Mouse (Mus musculus) liver, embryonic 13.5 days (tissue): ENCODE data around the gene Mlxip. TPM values are rescaled to one million over a fixed set of nuclear protein-coding genes. Genes with fewer than 3 reads are reported as not detected.

Experiments used
- ATAC-seq: fragments of 200-750 bp; cut with Nextera tagmentation; 2 replicates; pipeline ENCODE4 v1.8.0; 2017; ENCODE audit warnings: low read depth, mild to moderate bottlenecking, moderate number of reproducible peaks, moderate library complexity
- DNase-seq: peaks from one replicate; pipeline ENCODE4 v3.0.0; 2022
- H3K27ac ChIP-seq: fragments of 300-500 bp; sonication (generic); 2 replicates; pipeline ENCODE4 v1.5.1; 2015; ENCODE audit warnings: moderate library complexity, mild to moderate bottlenecking, inconsistent platforms
- H3K27me3 ChIP-seq: fragments of 300-500 bp; sonication (generic); 2 replicates; pipeline ENCODE4 v1.6.1; 2015; ENCODE audit warnings: mild to moderate bottlenecking, inconsistent platforms
- H3K36me3 ChIP-seq: fragments of 300-500 bp; sonication (generic); 2 replicates; pipeline ENCODE4 v1.6.1; 2015; ENCODE audit warnings: mild to moderate bottlenecking, inconsistent platforms
- H3K4me1 ChIP-seq: fragments of 300-500 bp; sonication (generic); replicated peaks from 2 replicates; pipeline ENCODE4 v1.6.1; 2015; ENCODE audit warnings: inconsistent platforms
- H3K4me2 ChIP-seq: fragments of 300-500 bp; sonication (generic); 2 replicates; pipeline ENCODE4 v1.6.1; 2015; ENCODE audit warnings: inconsistent platforms, mild to moderate bottlenecking, moderate library complexity
- H3K4me3 ChIP-seq: fragments of 300-500 bp; sonication (generic); replicated peaks from 2 replicates; pipeline ENCODE4 v1.5.1; 2015; ENCODE audit warnings: mild to moderate bottlenecking, inconsistent platforms
- H3K9ac ChIP-seq: fragments of 300-500 bp; sonication (generic); 2 replicates; pipeline ENCODE4 v1.6.1; 2015; ENCODE audit warnings: mild to moderate bottlenecking, inconsistent platforms
- H3K9me3 ChIP-seq: fragments of 300-500 bp; sonication (generic); replicated peaks from 2 replicates; pipeline ENCODE4 v1.6.1; 2016; ENCODE audit warnings: inconsistent platforms
- WGBS: fragments of 180-500 bp; shearing (Covaris S2); methylation state at CpG from one replicate; pipeline ENCODE4 v1.1.7; 2015; ENCODE audit not compliant: insufficient replicate concordance; 5-methylcytosine and 5-hydroxymethylcytosine counted together
- polyA plus RNA-seq: library from polyadenylated mRNA; unstranded; fragments of >200 nt; fragmentation: Nextera tagmentation; extraction: Ambion mirVana; gene quantifications from 2 replicates; pipeline ENCODE4 v1.2.1, GENCODE M21; 2015

The Mlxip gene
- polyA plus RNA-seq, 1 experiment from 2014 or later, result 3.6 TPM

DNA sequence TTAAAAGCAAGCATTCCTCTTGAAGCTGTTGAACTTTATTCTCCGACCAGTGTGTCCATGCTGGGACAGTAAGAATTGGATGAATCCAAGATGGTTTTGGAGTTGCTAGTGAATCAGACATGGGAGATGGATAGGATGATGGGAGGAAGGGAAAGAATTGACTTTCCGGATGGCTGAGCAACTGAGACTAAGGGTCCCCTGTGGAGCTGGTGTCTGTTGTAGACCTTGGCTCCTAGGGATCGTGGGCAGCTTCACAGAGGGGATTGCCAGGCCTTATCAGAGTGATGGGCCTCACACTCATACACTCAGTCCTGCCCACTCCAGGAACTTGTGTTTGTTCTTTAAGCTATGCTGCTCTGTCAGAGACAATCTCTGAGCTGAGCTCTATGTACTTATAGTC, 13.6 kb downstream of the Mlxip start:
- DNase-seq, result no peak

DNA sequence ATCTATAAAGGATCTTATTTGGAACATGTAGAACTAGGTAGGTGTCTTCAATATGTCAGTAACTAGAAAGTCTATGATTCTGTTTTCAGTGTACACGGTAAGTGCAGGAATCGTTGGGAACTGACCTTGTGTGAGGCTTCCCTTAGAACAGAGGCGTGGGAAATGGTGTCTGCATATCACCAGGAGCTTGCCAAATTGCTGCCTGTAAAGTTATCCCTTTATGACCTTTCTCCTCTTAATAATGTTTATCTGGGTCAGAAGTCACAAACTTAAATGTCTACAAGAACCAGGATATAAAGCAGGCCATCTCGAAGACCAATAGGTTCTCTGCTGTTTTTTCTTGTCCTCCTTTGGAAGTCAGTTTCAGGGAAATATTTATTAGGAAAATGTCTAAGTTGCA, 17.6 kb downstream of the Mlxip start:
- Histone ChIP-seq H3K27ac (no peak overlapping the region), H3K27me3 (no peaks in the 10 kb centered on the region), H3K4me1 (peaks cover 28% of the 10 kb centered on the region), H3K36me3 (peaks cover 8% of the 10 kb centered on the region), H3K4me2 (no peak overlapping the region), H3K4me3 (no peak overlapping the region), H3K9ac (no peak overlapping the region), H3K9me3 (no peaks in the 10 kb centered on the region)
- ATAC-seq (no peak), DNase-seq (no peak)
- 73% methylated on average over 4 of the region's 4 CpGs for WGBS

More for the DNA sequence above, 13.6 kb downstream of the Mlxip start:
- H3K27me3 ChIP-seq, result no peaks in the 10 kb centered on the region
- H3K27ac ChIP-seq, result no peak overlapping the region
- no peaks in the 10 kb centered on the region for H3K9me3 ChIP-seq
- ATAC-seq, result no peak
- H3K9ac ChIP-seq, result no peak overlapping the region
- no peak overlapping the region for H3K4me3 ChIP-seq
- H3K36me3 ChIP-seq, result peaks cover 8% of the 10 kb centered on the region
- 49% methylated on average over 3 of the region's 3 CpGs for WGBS
- no peak overlapping the region for H3K4me2 ChIP-seq
- H3K4me1 ChIP-seq, result peaks cover 8% of the 10 kb centered on the region

DNA sequence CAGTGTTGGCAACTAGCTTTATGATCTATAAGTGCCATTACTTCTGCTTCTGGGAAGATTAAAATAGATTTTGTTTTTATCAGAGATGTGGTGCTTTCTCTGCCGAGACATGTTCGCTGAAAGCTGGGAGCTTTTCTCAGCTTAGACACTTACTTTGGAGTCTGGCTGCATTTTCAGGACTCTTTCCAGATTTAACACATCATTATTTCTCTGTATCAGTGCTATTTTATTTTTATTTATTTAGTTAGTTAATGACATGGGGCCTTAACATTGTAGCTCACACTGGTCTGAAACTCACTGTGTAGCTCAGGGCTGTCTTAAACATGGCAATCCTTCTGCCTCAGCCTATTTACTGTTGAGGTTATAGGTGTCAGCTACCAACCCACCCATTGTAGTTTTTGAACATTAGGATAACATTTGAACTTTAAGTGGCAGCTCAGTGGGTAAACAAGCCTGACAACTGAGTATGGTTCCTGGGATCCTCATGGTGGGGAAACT, 19.3 kb downstream of the Mlxip start:
- H3K27ac ChIP-seq, result no peak overlapping the region
- H3K4me1 ChIP-seq, result peaks cover 32% of the 10 kb centered on the region
- H3K4me2 ChIP-seq, result no peak overlapping the region
- H3K4me3 ChIP-seq, result no peak overlapping the region
- peaks cover 6% of the 10 kb centered on the region for H3K36me3 ChIP-seq
- no peaks in the 10 kb centered on the region for H3K27me3 ChIP-seq
- WGBS, result 64% methylated on average over 2 of the region's 2 CpGs
- no peaks in the 10 kb centered on the region for H3K9me3 ChIP-seq
- ATAC-seq (no peak), DNase-seq (no peak)
- H3K9ac ChIP-seq, result no peak overlapping the region

DNA sequence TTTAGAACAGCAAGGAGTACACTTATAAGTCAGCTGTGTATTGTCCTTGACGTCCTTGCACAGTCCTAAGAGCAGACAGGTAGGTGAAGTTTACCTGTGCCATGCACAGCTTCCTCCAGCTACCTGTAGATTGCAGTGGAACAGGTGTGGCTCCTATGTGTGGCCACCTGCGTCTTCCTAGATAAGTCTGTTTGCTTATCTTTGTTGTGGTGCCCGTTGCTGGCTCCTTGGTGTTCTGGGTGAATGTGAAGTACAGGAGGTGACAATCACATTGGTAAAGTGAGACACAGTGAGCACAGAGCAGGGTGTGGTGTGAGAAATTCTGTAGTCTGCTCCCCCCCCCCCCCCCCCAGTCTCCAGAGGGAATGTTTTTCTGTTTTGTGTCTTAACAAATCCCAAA, 21.6 kb downstream of the Mlxip start:
- Histone ChIP-seq H3K27ac (no peak overlapping the region), H3K27me3 (no peaks in the 10 kb centered on the region), H3K9me3 (no peaks in the 10 kb centered on the region), H3K4me2 (no peak overlapping the region), H3K36me3 (no peaks in the 10 kb centered on the region), H3K9ac (no peak overlapping the region), H3K4me1 (peaks cover 32% of the 10 kb centered on the region), H3K4me3 (no peak overlapping the region)
- WGBS, result 28% methylated on average over 3 of the region's 3 CpGs
- DNase-seq, result no peak
- no peak for ATAC-seq

DNA sequence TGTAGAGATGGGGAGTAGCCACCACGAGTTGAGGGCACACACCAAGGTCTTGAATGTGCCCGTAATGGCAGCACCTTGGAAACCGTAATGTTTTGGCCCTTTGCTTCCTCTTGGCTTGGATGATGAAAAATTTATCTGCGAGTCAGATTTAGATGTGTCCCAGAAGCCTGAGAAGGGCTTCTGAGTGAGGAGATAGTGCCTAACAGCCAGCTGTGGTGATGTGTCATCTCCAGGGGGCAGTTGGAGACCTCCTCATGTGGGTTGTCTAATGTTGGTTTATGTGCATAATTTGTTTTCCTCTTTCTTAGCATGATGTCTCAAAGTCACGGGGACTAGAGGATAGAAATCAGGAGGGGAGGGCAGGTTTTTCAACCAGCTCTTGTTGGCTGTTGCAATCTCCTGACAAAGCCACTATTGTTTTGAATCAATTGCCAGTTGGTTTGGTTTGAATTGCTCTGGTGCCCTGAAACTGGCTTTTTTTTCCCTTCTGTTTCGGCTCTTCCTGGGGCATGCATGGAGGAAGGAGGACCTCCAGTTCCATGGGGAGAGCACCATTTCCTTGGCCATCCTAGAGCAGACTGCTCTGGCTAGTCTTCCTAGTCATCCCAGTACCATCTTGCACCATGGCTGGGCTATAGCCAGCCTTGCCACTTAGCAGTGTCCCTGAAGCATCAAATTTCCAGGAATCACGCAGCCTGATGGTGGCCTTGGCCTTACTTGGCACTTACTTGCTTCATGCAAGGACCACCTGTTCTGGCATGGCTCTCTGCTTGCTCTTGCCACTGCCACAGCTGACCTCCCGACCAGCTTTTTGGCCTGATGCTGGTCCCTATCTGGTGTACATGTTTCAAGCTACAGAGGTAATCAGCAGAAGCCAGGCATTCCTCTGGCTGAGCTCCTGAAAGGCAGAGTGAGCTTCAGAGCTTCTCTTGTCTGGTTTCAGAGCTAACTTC, 22.2 kb downstream of the Mlxip start:
- 56% methylated on average over 8 of the region's 8 CpGs for WGBS

DNA sequence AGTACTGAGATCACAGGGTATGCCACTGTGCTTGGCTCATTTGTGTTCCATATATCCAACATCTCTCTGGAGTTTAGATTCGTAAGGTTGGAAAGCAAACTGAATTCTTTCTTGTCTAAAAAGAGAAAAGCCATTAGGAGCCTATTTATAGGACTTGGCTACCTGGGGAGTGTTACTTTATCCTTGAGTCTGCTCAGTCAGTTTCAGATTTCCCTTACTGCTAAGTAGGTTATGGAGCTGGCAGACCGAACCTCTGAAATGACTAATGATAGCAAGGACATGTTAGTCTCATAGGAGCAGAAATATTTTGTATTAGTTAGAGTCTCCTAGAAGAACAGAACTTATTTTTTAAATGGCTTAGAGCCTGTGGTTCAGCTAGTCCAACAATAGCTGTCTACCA, 29.3 kb downstream of the Mlxip start:
- no peak overlapping the region for H3K27ac ChIP-seq
- H3K4me3 ChIP-seq, result no peak overlapping the region
- no peak overlapping the region for H3K4me2 ChIP-seq
- 63% methylated on average over 2 of the region's 2 CpGs for WGBS
- peaks cover 7% of the 10 kb centered on the region; the same call in 1 of the 2 replicates for H3K4me1 ChIP-seq
- DNase-seq, result no peak
- no peak for ATAC-seq
- H3K36me3 ChIP-seq, result peaks cover 4% of the 10 kb centered on the region; the same call in 1 of the 2 replicates
- no peak overlapping the region for H3K9ac ChIP-seq
- no peaks in the 10 kb centered on the region for H3K9me3 ChIP-seq
- no peaks in the 10 kb centered on the region for H3K27me3 ChIP-seq

More for the DNA sequence above, 22.2 kb downstream of the Mlxip start:
- no peaks in the 10 kb centered on the region for H3K27me3 ChIP-seq
- H3K27ac ChIP-seq, result no peak overlapping the region; the same call in 1 of the 2 replicates
- H3K9ac ChIP-seq, result no peak overlapping the region
- ATAC-seq (no peak), DNase-seq (no peak)
- peaks cover 32% of the 10 kb centered on the region for H3K4me1 ChIP-seq
- H3K4me3 ChIP-seq, result no peak overlapping the region
- H3K36me3 ChIP-seq, result no peaks in the 10 kb centered on the region
- H3K4me2 ChIP-seq, result no peak overlapping the region
- H3K9me3 ChIP-seq, result no peaks in the 10 kb centered on the region

DNA sequence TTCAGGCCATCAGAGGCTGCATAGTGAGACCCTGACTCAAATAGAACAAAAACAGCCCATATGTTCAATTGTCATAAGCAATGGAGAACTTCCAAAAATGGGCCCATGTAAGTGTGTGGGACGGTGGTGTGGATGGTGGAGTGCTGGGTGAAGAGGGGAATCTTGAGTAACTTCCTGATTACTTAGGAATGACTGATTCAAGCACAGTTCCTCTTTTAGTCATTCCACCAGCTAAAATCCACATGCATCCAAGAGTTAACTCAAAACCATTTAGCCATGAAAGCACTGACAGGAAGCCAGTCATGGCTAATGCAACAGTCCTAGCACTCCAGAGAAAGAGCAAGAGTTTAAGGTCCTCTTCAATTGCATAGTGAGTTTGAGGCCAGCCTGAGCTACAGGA, 33.0 kb downstream of the Mlxip start:
- Histone ChIP-seq H3K4me2 (no peak overlapping the region), H3K36me3 (peaks cover 4% of the 10 kb centered on the region; the same call in 1 of the 2 replicates), H3K4me1 (0 out of 2 replicates have a peak, but pooled peaks cover 8% of the 10 kb centered on the region), H3K27me3 (no peaks in the 10 kb centered on the region), H3K9ac (no peak overlapping the region), H3K9me3 (no peaks in the 10 kb centered on the region), H3K27ac (no peak overlapping the region), H3K4me3 (no peak overlapping the region)
- ATAC-seq (no peak), DNase-seq (no peak)
- 55% methylated on average over 1 of the region's 1 CpGs for WGBS

DNA sequence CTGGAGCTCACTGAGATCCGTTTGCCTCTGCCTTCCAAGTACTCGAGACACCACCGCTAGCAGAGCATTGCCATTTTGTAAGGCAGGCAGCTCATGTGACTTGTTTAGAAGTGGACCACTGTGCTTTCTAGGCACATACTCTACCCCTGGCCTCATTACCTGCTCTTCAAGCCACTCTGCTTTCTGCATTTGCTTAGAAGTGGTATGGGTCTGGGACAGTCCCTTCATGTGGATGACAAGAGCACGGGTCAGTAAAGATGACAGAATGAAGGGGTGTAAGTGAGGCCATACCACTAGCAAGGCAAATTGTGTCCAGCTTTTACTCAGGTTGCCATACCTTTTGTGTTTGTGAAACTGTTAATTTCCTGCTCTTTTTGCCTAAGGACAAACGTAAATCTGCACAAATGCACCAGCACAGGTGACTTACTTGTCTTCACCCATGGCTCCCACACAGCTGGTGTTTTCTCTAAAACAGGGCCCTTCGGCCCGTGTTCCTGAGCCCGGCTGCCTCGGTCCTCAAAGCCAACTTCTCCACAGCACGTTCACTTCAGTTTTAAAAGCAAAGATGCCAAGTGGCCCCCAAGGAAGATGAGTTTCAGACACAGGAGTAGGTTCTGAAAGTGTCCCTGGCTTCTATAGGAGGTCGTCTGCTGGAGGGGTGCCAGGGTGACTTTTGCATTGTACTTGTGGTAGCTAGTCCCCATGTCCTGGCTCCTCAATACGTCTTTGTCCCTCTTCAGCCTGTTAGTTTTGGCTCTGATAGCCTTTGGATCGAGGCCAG, 37.1 kb downstream of the Mlxip start:
- DNase-seq (no peak), ATAC-seq (no peak)
- Histone ChIP-seq H3K9me3 (no peaks in the 10 kb centered on the region), H3K9ac (no peak overlapping the region), H3K27ac (no peak overlapping the region), H3K4me2 (no peak overlapping the region), H3K4me3 (no peak overlapping the region), H3K4me1 (peaks cover 19% of the 10 kb centered on the region), H3K36me3 (peaks cover 1% of the 10 kb centered on the region; the same call in 1 of the 2 replicates), H3K27me3 (no peaks in the 10 kb centered on the region)
- 76% methylated on average over 13 of the region's 13 CpGs for WGBS

DNA sequence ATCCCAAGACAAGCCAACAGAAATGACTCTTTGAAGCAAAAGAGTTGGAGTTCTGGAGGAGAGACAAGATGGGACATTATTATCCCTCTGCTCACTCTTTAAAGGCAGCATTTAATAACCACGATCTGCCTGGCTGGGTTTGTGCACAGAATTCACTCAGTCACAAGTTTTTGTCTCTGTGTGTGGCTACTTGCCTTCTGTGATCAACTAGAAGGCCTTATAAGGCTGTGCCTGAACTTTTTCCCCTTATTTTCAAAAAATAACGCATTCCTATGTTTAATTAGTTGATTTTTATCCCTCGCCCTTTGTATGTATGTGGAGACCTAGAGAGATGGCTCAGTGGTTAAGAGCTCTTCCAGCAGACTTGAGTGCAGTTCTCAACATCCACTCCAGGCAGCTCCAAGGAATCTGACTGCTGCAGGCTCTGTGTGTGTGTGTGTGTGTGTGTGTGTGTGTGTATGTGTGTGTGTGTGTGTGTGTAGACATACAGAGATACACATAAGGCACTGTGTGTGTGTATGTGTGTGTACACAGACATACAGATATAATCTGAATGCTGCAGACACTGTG, 37.8 kb downstream of the Mlxip start:
- H3K4me1 ChIP-seq, result peaks cover 19% of the 10 kb centered on the region
- H3K27me3 ChIP-seq, result no peaks in the 10 kb centered on the region
- H3K9me3 ChIP-seq, result no peaks in the 10 kb centered on the region
- H3K27ac ChIP-seq, result no peak overlapping the region
- ATAC-seq (no peak), DNase-seq (no peak)
- H3K4me3 ChIP-seq, result no peak overlapping the region
- no peaks in the 10 kb centered on the region for H3K36me3 ChIP-seq
- H3K4me2 ChIP-seq, result no peak overlapping the region
- 72% methylated on average over 3 of the region's 3 CpGs for WGBS
- no peak overlapping the region for H3K9ac ChIP-seq

DNA sequence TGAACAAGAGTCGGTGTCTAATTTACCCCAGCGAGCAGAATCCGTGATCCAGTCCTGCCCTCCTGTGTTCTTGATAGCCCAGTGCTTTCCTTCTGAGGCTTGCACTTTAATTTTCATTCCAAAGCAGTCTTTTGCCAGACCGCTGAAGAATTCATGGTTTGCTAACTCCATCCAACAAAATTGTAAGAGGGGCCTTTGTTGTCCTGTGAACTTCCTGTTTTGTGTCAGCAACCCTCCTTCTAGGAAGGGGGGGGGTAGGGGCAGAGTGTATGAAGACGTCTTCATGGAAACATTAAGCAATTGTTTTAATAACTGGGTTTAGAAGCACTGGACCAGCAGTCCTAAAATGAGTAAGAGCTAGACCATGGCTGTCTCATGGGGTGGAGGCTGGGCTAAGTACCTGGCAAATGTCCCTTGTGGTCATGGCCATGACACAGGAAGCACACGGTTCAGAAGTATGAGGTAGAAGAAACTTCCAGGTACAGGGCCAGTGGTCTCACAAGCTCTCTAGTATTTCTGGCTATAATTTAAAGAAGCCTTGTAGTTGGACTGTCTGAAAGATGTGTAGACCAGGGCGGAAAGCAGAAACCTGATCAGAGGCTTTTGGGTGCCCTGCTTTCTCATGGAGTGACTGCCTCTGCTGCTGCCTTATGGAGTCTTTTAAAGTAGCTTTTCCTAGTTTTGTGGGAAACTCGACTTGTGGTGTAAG, 41.6 kb downstream of the Mlxip start:
- H3K9ac ChIP-seq, result no peak overlapping the region
- no peaks in the 10 kb centered on the region for H3K27me3 ChIP-seq
- peaks cover 15% of the 10 kb centered on the region for H3K4me1 ChIP-seq
- H3K4me3 ChIP-seq, result no peak overlapping the region
- no peak overlapping the region for H3K27ac ChIP-seq
- H3K9me3 ChIP-seq, result no peaks in the 10 kb centered on the region
- DNase-seq (no peak), ATAC-seq (no peak)
- H3K4me2 ChIP-seq, result no peak overlapping the region
- no peaks in the 10 kb centered on the region for H3K36me3 ChIP-seq
- WGBS, result 51% methylated on average over 8 of the region's 8 CpGs
